Mouse (Mus musculus) MEL (cell line): Measurements from ENCODE around the gene Lpar6.

Source experiments
- CTCF ChIP-seq, 3 experiments: IDR thresholded peaks in 2 of 3; conservative IDR thresholded peaks in 1 of 3; 2 replicates each; pipeline ENCODE4 v1.5.1; 2011 to 2012; ENCODE audit warnings: low read length in 3 of 3, low read depth in 2 of 3, mild to moderate bottlenecking in 2 of 3, improper control_type of control experiment in 1 of 3, inconsistent platforms in 1 of 3, mixed read lengths in 1 of 3, moderate library complexity in 1 of 3; ENCODE audit not compliant: control insufficient read depth in 1 of 3, insufficient read depth in 1 of 3, poor library complexity in 1 of 3, severe bottlenecking in 1 of 3
- GATA1 ChIP-seq: IDR thresholded peaks from 2 replicates; pipeline ENCODE4 v1.6.1; 2011; ENCODE audit warnings: low read depth, low read length, improper control_type of control experiment
- POLR2A ChIP-seq, 2 experiments: IDR thresholded peaks; 2 replicates each; pipeline ENCODE4 v1.6.1; 2011 to 2012; ENCODE audit warnings: low read length in 2 of 2, mild to moderate bottlenecking in 2 of 2, control low read depth in 1 of 2, improper control_type of control experiment in 1 of 2, low read depth in 1 of 2, moderate library complexity in 1 of 2; ENCODE audit not compliant: control insufficient read depth in 1 of 2, insufficient read depth in 1 of 2, poor library complexity in 1 of 2

GRCm38 (mm10) chr14:73211477-73211876, 26.2 kb upstream of the Lpar6 start:
- TF ChIP-seq GATA1 (no peak), CTCF (IDR thresholded peaks at IDR 0.05 in 2 of 3, conservative IDR thresholded peaks at IDR 0.05 in 1 of 3; ENCODE audit: control insufficient read depth in 1 of 3, insufficient read depth in 1 of 3, low read depth in 2 of 3, low read length in 3 of 3, poor library complexity in 1 of 3, severe bottlenecking in 1 of 3) (no peak), POLR2A (IDR thresholded peaks at IDR 0.05; ENCODE audit: control insufficient read depth in 1 of 2, insufficient read depth in 1 of 2, low read depth in 1 of 2, low read length in 2 of 2, poor library complexity in 1 of 2) (no peak)
